Mouse (Mus musculus): ENCODE measurements around the gene Fstl5. TPM values are rescaled to one million over a fixed set of nuclear protein-coding genes. Genes with fewer than 3 reads are reported as not detected.
A peak's percentile ranks its signal among the peaks of the same experiment; 100 is the strongest.

Gene Fstl5
- polyA plus RNA-seq (2012; rRNA removed), result 0.20 and 0.21 TPM in 2 replicates

- 4% methylated on average over 28 of the region's 28 CpGs for WGBS
Observed at GRCm38 (mm10) chr3:76074060-76074707, at the start of gene Fstl5. TSS of gene Fstl5 (plus strand) at chr3:76074270.

GRCm38 (mm10) chr3:76025523-76025922, 48.5 kb upstream of the Fstl5 start:
- DNase-seq (ENCODE audit: low read depth, low spot score), result no peak

More at GRCm38 (mm10) chr3:76074060-76074707, at the start of gene Fstl5:
- no peak for DNase-seq (ENCODE audit: low read depth, low spot score)

- WGBS, result 59% methylated on average over 3 of the region's 3 CpGs
- DNase-seq (ENCODE audit: low read depth, low spot score), result no peak
Observed at GRCm38 (mm10) chr3:76051124-76051523, 22.9 kb upstream of the Fstl5 start.

- 67% methylated on average over 1 of the region's 1 CpGs for WGBS
- no peak for DNase-seq (ENCODE audit: low read depth, low spot score)
Observed at GRCm38 (mm10) chr3:76061996-76062395, 12.1 kb upstream of the Fstl5 start.

- 4% methylated on average over 3 of the region's 3 CpGs for WGBS
- DNase-seq (ENCODE audit: low read depth, low spot score), result peak; percentile 42
Observed at GRCm38 (mm10) chr3:76067920-76068319, 6.2 kb upstream of the Fstl5 start.

- no peak for DNase-seq (ENCODE audit: low read depth, low spot score)
- 76% methylated on average over 7 of the region's 7 CpGs for WGBS
Observed at GRCm38 (mm10) chr3:76072826-76073225, 1.2 kb upstream of the Fstl5 start.

- DNase-seq (ENCODE audit: low read depth, low spot score), result no peak
- 85% methylated on average over 1 of the region's 1 CpGs for WGBS
Observed at GRCm38 (mm10) chr3:76140445-76140844, 66.4 kb downstream of the Fstl5 start.

- 85% methylated on average over 11 of the region's 11 CpGs for WGBS
- no peak for DNase-seq (ENCODE audit: low read depth, low spot score)
Observed at GRCm38 (mm10) chr3:76147846-76148245, 73.8 kb downstream of the Fstl5 start.

GRCm38 (mm10) chr3:76238834-76239233, 164.8 kb downstream of the Fstl5 start:
- 76% methylated on average over 2 of the region's 2 CpGs for WGBS
- no peak for DNase-seq (ENCODE audit: low read depth, low spot score)

- 70% methylated on average over 1 of the region's 1 CpGs for WGBS
- no peak for DNase-seq (ENCODE audit: low read depth, low spot score)
Observed at GRCm38 (mm10) chr3:76251385-76251784, 177.3 kb downstream of the Fstl5 start.

- 65% methylated on average over 1 of the region's 1 CpGs for WGBS
- DNase-seq (ENCODE audit: low read depth, low spot score), result no peak
Observed at GRCm38 (mm10) chr3:76292993-76293392, 218.9 kb downstream of the Fstl5 start.

GRCm38 (mm10) chr3:76294394-76294793, 220.3 kb downstream of the Fstl5 start:
- WGBS, result 20% methylated on average over 1 of the region's 1 CpGs
- DNase-seq (ENCODE audit: low read depth, low spot score), result no peak

GRCm38 (mm10) chr3:76301026-76301773, 227.1 kb downstream of the Fstl5 start:
- 78% methylated on average over 2 of the region's 2 CpGs for WGBS
- DNase-seq (ENCODE audit: low read depth, low spot score), result no peak

GRCm38 (mm10) chr3:76316991-76317390, 242.9 kb downstream of the Fstl5 start:
- WGBS, result 84% methylated on average over 3 of the region's 3 CpGs
- no peak for DNase-seq (ENCODE audit: low read depth, low spot score)

- 89% methylated on average over 4 of the region's 4 CpGs for WGBS
- no peak for DNase-seq (ENCODE audit: low read depth, low spot score)
Observed at GRCm38 (mm10) chr3:76319531-76319930, 245.5 kb downstream of the Fstl5 start.

- no peak for DNase-seq (ENCODE audit: low read depth, low spot score)
- 89% methylated on average over 1 of the region's 1 CpGs for WGBS
Observed at GRCm38 (mm10) chr3:76322431-76322830, 248.4 kb downstream of the Fstl5 start.

GRCm38 (mm10) chr3:76336922-76337321, 262.9 kb downstream of the Fstl5 start:
- DNase-seq (ENCODE audit: low read depth, low spot score), result no peak
- WGBS, result 73% methylated on average over 4 of the region's 4 CpGs

- DNase-seq (ENCODE audit: low read depth, low spot score), result no peak
Observed at GRCm38 (mm10) chr3:76367000-76367399, 292.9 kb downstream of the Fstl5 start.

GRCm38 (mm10) chr3:76369910-76370309, 295.8 kb downstream of the Fstl5 start:
- 87% methylated on average over 4 of the region's 4 CpGs for WGBS
- DNase-seq (ENCODE audit: low read depth, low spot score), result no peak

- DNase-seq (ENCODE audit: low read depth, low spot score), result no peak
- 77% methylated on average over 6 of the region's 6 CpGs for WGBS
Observed at GRCm38 (mm10) chr3:76428775-76429372, 354.8 kb downstream of the Fstl5 start.
